Mouse (Mus musculus): ENCODE results near the gene Aoc3. TPM values are rescaled to one million over a fixed set of nuclear protein-coding genes. Genes with fewer than 3 reads are reported as not detected.
"Not testable (repeated sequence)": the region's sequence is repeated elsewhere in the genome, so short reads cannot be mapped to it uniquely, and the experiment has no call there.

The Aoc3 gene
- polyA plus RNA-seq, 1 experiment, result 12.5 TPM

DNA sequence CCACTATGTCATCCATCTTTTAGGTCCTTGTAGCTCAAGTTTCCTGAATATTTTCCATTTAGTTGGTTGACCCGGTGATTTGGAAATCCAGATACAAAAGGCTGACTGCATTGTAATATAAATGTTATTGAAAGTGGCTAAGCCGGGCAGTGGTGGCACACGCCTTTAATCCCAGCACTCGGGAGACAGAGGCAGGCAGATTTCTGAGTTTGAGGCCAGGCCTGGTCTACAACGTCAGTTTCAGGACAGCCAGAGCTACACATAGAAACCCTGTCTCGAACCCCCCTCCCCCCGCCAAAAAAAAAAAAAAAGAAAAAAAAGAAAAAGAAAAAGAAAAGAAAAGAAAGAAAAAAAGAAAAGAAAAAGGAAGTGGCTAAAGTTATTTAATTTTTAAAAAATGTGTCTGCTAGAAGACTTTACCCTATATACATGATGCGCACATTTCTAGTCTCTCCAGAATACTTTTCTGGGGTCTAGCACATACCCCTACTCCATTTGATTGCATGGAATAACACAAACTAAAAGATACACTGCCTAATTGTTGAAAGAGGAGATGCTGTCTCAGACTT is 15.2 kb upstream of the Aoc3 start:
- peak overlapping the region; percentile 90; the same call in 1 of the 2 replicates for H3K27ac ChIP-seq (ENCODE audit: insufficient read depth, low read depth, low read length)
- H3K4me1 ChIP-seq (ENCODE audit: control insufficient read depth, insufficient read depth, low read length), result no peaks in the 10 kb centered on the region; the same call in 1 of the 2 replicates
- TF ChIP-seq CTCF (conservative IDR thresholded peaks at IDR 0.05; ENCODE audit: insufficient read depth, insufficient read length, low read depth, low read length) (no peak), POLR2A (IDR thresholded peaks at IDR 0.05; ENCODE audit: low read depth, low read length) (no peak)
- WGBS, result 84% methylated on average over 8 of the region's 8 CpGs
- no peak for DNase-seq
- peak overlapping the region; percentile 88 for H3K4me3 ChIP-seq (ENCODE audit: insufficient read depth, low read depth, low read length)
- peaks cover 4% of the 10 kb centered on the region for H3K36me3 ChIP-seq (ENCODE audit: control insufficient read depth, insufficient read depth, low read length)
- H3K27me3 ChIP-seq (replicated peaks; ENCODE audit: control insufficient read depth, insufficient read depth, low read length), result no peaks in the 10 kb centered on the region

DNA sequence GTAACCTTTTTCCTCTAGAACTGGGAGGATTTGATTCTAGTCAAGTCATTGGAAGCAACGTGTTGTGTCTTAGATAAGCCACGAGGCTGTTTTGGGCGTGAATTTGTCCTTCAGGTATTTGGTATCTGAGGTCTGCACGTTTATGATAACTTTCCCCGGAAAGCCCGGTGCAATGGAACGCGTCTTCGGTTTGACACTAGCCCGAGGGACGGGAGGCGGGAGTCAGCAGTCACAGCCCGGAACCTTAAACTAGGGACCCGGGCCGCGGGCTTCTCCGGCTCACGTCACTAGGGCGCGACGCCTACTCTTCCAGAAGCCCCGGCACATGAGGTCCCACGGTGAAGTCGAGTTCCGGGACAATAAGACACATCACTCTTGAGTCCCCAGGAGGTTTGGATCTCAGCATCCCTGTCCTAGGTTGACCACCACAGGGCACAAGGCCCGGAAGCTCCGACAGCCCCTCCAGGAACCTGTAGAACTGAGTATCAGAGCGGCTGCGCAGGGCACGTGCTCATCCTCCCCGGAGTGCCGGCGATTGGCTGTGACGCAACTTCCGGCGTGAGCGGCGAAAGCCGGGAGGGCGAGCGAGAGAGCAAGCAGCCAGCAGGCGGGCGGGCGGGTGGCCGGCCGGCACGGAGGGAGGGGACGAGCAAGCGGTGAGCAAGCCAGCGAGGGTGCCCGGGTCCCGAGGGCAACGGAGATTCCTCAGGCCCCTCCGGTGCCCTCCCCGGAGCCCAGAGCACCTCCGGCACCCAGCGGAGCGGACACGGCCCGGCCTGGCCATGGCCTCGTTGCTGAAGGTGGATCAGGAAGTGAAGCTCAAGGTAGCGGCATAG is 14.5 kb upstream of the Aoc3 start, which contains the start of gene Psme3:
TSS of gene Psme3 (plus strand) at position 549 of the 836 bp plus-strand sequence.
- Histone ChIP-seq H3K4me1 (ENCODE audit: control insufficient read depth, insufficient read depth, low read length) (no peaks in the 10 kb centered on the region; the same call in 1 of the 2 replicates), H3K27me3 (replicated peaks; ENCODE audit: control insufficient read depth, insufficient read depth, low read length) (no peaks in the 10 kb centered on the region), H3K27ac (ENCODE audit: insufficient read depth, low read depth, low read length) (peak within 1 kb of the TSS; percentile 90), H3K4me3 (ENCODE audit: insufficient read depth, low read depth, low read length) (peak within 1 kb of the TSS; percentile 88), H3K36me3 (ENCODE audit: control insufficient read depth, insufficient read depth, low read length) (peaks cover 6% of the 10 kb centered on the region)
- WGBS, result under 1% methylated on average over 62 of the region's 62 CpGs
- peak; percentile 96 for DNase-seq
- TF ChIP-seq CTCF (conservative IDR thresholded peaks at IDR 0.05; ENCODE audit: insufficient read depth, insufficient read length, low read depth, low read length), result no peak
- peak; percentile 65 for TF ChIP-seq POLR2A (IDR thresholded peaks at IDR 0.05; ENCODE audit: low read depth, low read length)

DNA sequence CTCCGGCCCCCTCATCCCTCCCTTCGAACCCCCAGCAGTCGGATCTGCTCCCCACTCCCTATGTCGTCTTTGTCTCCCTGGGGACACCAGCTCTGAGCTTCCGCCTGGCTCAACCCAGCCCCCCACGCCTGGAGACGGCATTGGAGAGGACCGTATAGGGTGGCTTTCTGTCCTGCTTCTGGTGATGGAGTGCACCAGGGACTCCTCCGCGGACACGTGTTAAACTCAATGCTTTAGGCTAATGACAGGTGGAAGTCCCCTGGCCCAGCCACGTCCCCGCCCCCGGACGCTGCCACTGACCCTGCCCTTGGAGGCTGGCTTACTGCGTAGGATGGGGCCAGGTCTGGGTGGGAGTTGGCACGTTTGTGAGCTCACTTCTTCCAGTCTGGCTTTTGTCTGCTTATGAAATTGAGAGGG is 13.9 kb upstream of the Aoc3 start:
- H3K4me1 ChIP-seq (ENCODE audit: control insufficient read depth, insufficient read depth, low read length), result no peaks in the 10 kb centered on the region; the same call in 1 of the 2 replicates
- no peaks in the 10 kb centered on the region for H3K27me3 ChIP-seq (replicated peaks; ENCODE audit: control insufficient read depth, insufficient read depth, low read length)
- peak overlapping the region; percentile 88 for H3K4me3 ChIP-seq (ENCODE audit: insufficient read depth, low read depth, low read length)
- peaks cover 8% of the 10 kb centered on the region for H3K36me3 ChIP-seq (ENCODE audit: control insufficient read depth, insufficient read depth, low read length)
- under 1% methylated on average over 17 of the region's 17 CpGs for WGBS
- H3K27ac ChIP-seq (ENCODE audit: insufficient read depth, low read depth, low read length), result 0 out of 2 replicates have a peak overlapping the region, but pooled peaks have one; percentile 9
- TF ChIP-seq POLR2A (IDR thresholded peaks at IDR 0.05; ENCODE audit: low read depth, low read length), result no peak
- no peak for TF ChIP-seq CTCF (conservative IDR thresholded peaks at IDR 0.05; ENCODE audit: insufficient read depth, insufficient read length, low read depth, low read length)
- DNase-seq, result no peak

DNA sequence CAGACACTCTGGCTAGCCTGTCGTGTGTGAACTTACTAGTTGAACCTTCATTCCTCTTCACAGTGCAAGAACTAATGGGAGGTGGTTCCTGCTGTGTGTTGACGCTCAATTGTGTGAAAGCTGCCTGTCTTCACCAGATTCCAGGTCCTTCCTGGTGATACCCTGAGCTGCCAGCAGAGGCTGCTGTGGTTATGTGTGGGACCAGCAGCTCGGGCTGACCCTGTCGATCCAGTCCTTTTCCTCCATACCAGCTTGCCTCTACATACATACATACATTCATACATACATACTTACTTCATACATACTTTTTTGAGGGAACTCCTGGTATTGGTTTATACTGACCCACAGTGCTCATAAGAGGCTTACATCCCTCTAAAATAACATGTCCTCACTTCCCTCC is 6.8 kb upstream of the Aoc3 start:
- H3K27ac ChIP-seq (ENCODE audit: insufficient read depth, low read depth, low read length), result no peak overlapping the region
- no peak overlapping the region for H3K4me3 ChIP-seq (ENCODE audit: insufficient read depth, low read depth, low read length)
- TF ChIP-seq CTCF (conservative IDR thresholded peaks at IDR 0.05; ENCODE audit: insufficient read depth, insufficient read length, low read depth, low read length) (peak; percentile 99), POLR2A (IDR thresholded peaks at IDR 0.05; ENCODE audit: low read depth, low read length) (no peak)
- H3K36me3 ChIP-seq (ENCODE audit: control insufficient read depth, insufficient read depth, low read length), result peaks cover 11% of the 10 kb centered on the region
- no peaks in the 10 kb centered on the region for H3K4me1 ChIP-seq (ENCODE audit: control insufficient read depth, insufficient read depth, low read length)
- WGBS, result 4% methylated on average over 4 of the region's 4 CpGs
- no peaks in the 10 kb centered on the region for H3K27me3 ChIP-seq (replicated peaks; ENCODE audit: control insufficient read depth, insufficient read depth, low read length)
- DNase-seq, result peak; percentile 86

DNA sequence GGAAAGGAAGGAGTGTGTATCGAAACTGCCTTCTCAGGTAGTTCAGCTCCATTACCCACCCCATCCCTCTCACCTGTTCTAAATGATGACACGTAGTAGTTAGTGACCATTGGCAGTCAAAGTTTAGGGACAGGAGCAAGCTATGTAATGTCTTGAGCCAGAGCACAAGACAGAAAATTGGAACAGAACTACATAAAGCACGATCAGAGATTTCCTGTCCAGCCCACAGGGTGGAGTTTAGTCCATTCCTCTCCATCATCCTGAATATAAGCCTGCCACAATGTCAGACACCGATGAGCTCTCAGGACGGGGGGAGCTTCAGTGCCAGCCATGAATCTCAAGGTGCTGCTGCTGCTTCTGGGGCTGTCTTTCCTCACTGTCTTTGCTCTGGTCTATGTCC is 5.6 kb upstream of the Aoc3 start, which contains the start of gene Aoc2:
TSS of gene Aoc2 (plus strand) at position 301 of the 400 bp plus-strand sequence.
- H3K36me3 ChIP-seq (ENCODE audit: control insufficient read depth, insufficient read depth, low read length), result peaks cover 7% of the 10 kb centered on the region
- H3K4me1 ChIP-seq (ENCODE audit: control insufficient read depth, insufficient read depth, low read length), result no peaks in the 10 kb centered on the region
- no peak for DNase-seq
- no peaks in the 10 kb centered on the region for H3K27me3 ChIP-seq (replicated peaks; ENCODE audit: control insufficient read depth, insufficient read depth, low read length)
- 69% methylated on average over 5 of the region's 5 CpGs for WGBS
- TF ChIP-seq CTCF (conservative IDR thresholded peaks at IDR 0.05; ENCODE audit: insufficient read depth, insufficient read length, low read depth, low read length) (no peak), POLR2A (IDR thresholded peaks at IDR 0.05; ENCODE audit: low read depth, low read length) (no peak)
- no peak within 1 kb of the TSS for H3K27ac ChIP-seq (ENCODE audit: insufficient read depth, low read depth, low read length)
- H3K4me3 ChIP-seq (ENCODE audit: insufficient read depth, low read depth, low read length), result no peak within 1 kb of the TSS

DNA sequence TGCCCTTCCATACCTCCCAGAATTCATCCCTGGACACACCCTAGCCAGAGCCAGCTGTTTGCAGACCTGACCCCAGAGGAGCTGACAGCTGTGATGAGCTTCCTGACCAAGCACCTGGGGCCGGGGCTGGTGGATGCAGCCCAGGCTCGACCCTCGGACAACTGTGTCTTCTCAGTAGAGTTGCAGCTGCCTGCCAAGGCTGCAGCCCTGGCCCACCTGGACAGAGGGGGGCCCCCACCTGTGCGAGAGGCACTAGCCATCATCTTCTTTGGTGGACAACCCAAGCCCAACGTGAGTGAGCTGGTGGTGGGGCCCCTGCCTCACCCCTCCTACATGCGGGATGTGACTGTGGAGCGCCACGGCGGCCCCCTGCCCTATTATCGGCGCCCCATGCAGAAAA is 5.2 kb upstream of the Aoc3 start:
- not testable (repeated sequence) for H3K4me1 ChIP-seq (ENCODE audit: control insufficient read depth, insufficient read depth, low read length); DNase-seq; H3K36me3 ChIP-seq (ENCODE audit: control insufficient read depth, insufficient read depth, low read length); H3K27me3 ChIP-seq (replicated peaks; ENCODE audit: control insufficient read depth, insufficient read depth, low read length); H3K4me3 ChIP-seq (ENCODE audit: insufficient read depth, low read depth, low read length); H3K27ac ChIP-seq (ENCODE audit: insufficient read depth, low read depth, low read length)
- WGBS, result 95% methylated on average over 11 of the region's 11 CpGs

DNA sequence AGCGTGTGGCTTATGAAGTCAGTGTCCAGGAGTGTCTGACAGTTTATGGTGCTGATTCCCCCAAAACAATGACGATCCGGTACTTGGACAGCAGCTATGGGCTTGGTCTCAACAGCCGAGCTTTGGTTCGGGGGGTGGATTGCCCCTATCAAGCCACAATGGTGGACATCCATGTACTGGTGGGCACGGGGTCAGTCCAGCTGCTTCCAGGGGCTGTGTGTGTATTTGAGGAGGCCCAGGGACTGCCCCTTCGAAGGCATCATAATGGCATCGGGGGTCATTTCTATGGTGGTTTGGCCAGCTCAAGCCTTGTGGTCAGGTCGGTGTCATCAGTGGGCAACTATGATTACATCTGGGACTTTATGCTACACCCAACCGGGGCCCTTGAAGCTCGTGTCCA is 4.3 kb upstream of the Aoc3 start:
- 88% methylated on average over 11 of the region's 11 CpGs for WGBS

More for the DNA sequence above, 4.3 kb upstream of the Aoc3 start:
- Histone ChIP-seq H3K4me3 (ENCODE audit: insufficient read depth, low read depth, low read length) (no peak overlapping the region), H3K27me3 (replicated peaks; ENCODE audit: control insufficient read depth, insufficient read depth, low read length) (no peaks in the 10 kb centered on the region), H3K36me3 (ENCODE audit: control insufficient read depth, insufficient read depth, low read length) (peaks cover 3% of the 10 kb centered on the region), H3K27ac (ENCODE audit: insufficient read depth, low read depth, low read length) (no peak overlapping the region), H3K4me1 (ENCODE audit: control insufficient read depth, insufficient read depth, low read length) (no peaks in the 10 kb centered on the region)
- no peak for DNase-seq
- TF ChIP-seq CTCF (conservative IDR thresholded peaks at IDR 0.05; ENCODE audit: insufficient read depth, insufficient read length, low read depth, low read length) (no peak), POLR2A (IDR thresholded peaks at IDR 0.05; ENCODE audit: low read depth, low read length) (no peak)
